Mouse (Mus musculus) lung, adult 18-20 months (tissue): ENCODE data around the gene Cnn2.

Experiments used
- DNase-seq, 2 experiments: peaks; one replicate each; pipeline ENCODE4 v3.0.0; 2022; ENCODE audit warnings: mixed read lengths in 2 of 2

Cnn2 gene

DNA sequence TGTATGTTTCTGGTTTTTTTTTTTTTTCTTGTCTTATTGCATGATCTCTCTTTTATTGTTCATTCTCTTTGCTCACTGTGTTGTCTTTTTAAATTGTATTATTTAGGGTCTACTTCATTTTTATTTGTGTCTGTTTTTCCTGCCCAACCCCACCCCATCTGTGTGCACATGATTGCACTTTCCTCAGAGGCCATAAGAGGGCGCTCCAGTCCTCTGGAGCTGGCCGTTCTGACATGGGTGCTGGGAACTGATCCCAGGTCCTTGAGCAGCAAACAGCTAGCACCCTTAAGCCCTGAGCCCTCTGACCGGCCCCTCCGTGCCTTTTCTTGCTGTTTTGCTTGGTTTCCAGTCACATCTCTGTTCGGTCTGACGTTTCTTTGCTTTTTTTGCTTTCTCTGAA is 3.2 kb downstream of the Cnn2 start:
- DNase-seq, result no peak

DNA sequence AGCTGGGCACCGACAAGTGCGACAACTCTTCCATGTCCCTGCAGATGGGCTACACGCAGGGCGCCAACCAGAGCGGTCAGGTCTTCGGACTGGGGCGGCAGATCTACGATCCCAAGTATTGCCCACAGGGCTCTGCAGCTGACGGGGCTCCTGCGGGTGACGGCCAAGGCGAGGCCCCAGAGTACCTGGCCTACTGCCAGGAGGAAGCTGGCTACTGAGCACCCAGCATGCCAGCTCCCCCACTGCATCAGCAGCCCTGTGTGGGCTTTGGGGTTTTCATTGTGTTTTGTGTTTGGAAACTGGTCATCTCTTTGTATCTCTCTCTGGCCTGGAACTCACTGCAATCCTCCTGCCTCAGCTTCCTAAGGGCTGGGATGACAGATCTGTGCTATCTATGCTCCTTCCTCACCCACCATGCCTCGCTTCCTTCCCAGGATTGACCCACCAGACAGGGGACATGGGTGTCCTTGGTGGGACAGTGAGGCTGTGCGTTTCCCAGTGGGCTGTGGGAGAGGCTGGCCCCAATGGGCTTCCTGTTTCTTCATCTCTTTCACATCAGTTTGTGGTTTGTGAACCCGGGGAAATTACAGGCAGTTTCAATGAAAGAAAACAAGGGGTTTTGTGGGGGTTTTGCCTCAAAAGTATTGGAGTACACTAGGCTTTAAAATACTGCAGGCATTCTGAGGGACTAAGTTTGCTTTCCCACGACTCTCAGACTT is 6.2 kb downstream of the Cnn2 start:
- DNase-seq, result peak; percentile 63 to 68

DNA sequence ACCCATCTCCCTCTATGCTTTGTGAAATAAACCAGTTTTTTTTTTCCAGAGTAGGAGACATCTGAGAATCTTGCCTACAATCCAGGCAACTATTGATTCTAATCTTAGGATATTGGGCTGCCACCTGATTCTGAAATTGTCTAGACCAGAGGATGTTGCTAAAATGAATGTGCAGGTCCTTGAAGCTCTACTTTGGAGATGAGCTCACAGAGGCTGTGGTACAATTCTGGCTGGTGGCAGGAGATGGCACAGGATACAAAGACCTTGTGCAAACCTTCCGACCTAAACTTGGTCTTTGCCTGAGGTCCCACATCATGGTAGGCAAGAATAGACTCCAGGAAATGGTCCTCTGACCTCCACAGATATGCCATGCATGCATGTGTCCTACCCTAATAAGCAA is 7.3 kb downstream of the Cnn2 start:
- DNase-seq, result no peak

DNA sequence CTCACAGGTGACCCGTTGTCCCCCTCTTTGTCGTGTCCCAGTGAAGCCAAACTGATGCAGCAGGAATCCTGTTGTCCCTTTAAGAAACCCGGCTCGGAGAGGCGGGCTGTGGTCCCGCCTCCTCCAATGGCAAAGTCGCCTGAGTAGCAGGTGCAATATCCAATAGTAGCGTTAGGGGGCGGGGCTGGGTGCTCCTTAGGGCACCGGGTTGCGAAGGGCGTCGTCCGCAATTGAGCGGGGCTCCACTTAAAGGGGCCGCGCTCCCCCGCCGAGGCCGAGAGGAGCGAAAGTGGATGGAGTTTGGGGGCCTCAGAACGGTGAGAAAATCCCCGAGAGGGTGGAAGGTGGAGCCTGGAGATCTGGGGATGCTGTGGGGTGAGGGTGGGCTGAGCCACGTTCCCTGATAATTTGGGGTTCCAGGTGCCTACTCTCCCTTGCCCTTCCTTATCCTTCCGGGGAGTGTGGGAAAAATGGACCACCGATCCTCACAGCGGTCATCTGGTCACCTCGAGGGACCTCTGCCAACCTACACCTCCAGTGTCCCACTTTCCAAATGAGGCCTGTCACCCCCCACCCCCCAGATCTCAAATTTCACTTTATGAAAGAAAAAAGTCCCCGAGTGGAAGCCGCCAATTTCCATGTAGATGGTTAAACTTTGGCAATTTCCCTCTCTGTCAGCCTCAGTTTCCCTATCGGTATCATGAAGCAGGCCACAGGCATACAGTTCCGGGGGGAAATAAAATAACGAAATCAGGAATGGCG is 8.1 kb downstream of the Cnn2 start, which contains the start of gene Abca7:
Gene Abca7 (plus strand): TSS at position 223 of the 762 bp plus-strand sequence.
- peak; percentile 96 to 98 for DNase-seq

DNA sequence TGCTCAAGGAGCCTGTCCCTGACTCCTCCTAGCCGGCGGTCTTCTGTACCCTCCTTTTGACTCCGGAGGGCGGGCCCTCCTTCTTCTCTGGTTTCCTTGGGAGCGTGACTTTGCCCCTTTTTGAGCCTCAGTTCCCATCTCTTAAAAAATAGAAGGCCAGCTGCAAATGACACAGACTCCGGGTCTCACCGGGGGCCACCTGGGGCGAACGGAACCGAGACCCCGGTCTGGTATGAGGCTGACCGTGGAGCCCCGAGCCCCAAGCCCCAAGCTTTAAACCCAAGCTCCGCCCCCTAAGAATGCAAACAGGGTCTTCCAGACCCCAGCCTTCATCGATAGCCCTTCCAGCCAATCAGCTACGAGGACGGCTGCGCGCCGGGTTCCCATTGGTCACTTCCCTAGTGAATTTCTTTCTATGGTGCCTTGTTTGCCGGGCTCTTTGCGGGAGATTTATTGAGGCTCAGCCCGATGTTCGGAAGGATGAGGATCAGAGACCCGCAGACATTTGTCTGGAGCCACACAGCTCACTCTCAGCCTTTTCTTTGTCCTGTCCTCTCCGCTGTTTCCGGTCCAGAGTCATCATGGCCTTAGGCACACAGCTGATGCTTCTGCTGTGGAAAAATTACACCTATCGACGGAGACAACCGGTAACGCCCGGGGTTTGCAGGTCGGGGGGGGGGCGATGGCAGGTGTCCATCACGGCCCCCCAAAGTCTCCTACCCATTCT is 8.8 kb downstream of the Cnn2 start:
- peak; percentile 63 to 66 for DNase-seq

DNA sequence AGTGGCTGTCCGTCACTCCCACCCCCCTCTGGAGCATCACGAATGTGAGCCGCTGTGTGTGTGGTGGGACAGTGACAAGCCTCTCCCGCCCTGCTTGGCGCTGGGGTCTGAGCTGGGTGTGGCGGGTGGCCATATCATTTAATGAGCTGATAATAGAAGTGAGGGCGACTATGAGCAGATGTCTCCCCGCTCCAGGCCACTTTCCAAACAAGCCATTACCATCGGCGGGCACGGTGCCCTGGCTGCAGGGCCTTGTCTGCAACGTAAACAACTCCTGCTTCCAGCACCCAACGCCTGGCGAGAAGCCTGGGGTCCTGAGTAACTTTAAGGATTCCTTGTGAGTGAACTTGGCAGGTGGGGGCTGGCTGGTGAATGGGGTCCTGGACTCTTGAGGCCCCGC is 9.4 kb downstream of the Cnn2 start:
- no peak for DNase-seq

DNA sequence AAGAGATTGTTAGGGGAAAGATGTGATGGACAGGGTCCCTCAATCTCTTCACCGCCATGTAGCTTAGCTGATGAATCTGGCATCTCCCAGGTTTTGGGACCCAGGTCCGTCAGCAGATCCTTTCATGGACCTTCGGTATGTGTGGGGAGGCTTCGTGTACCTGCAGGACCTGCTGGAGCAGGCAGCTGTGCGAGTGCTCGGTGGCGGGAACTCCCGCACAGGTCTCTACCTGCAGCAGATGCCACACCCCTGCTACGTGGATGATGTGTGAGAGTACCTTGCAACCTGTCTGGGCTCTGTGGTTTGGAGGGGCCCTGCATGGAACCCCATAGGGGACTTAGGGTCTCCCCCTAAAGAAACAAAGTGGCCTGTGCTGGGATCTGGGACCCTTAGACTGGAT is 13.6 kb downstream of the Cnn2 start:
- DNase-seq, result no peak

DNA sequence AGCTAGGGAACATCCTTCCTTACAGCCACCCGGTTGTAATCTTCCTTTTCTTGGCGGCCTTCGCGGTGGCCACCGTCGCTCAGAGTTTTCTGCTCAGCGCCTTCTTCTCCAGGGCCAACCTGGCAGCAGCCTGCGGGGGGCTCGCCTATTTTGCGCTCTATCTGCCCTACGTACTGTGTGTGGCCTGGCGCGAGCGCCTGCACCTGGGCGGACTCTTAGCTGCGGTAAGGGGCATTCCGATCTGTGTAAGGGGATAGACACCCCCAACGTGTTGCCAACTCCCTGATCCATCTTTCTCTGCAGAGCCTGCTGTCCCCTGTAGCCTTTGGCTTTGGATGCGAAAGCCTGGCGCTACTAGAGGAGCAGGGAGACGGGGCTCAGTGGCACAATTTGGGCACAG is 14.4 kb downstream of the Cnn2 start:
- DNase-seq, result no peak

DNA sequence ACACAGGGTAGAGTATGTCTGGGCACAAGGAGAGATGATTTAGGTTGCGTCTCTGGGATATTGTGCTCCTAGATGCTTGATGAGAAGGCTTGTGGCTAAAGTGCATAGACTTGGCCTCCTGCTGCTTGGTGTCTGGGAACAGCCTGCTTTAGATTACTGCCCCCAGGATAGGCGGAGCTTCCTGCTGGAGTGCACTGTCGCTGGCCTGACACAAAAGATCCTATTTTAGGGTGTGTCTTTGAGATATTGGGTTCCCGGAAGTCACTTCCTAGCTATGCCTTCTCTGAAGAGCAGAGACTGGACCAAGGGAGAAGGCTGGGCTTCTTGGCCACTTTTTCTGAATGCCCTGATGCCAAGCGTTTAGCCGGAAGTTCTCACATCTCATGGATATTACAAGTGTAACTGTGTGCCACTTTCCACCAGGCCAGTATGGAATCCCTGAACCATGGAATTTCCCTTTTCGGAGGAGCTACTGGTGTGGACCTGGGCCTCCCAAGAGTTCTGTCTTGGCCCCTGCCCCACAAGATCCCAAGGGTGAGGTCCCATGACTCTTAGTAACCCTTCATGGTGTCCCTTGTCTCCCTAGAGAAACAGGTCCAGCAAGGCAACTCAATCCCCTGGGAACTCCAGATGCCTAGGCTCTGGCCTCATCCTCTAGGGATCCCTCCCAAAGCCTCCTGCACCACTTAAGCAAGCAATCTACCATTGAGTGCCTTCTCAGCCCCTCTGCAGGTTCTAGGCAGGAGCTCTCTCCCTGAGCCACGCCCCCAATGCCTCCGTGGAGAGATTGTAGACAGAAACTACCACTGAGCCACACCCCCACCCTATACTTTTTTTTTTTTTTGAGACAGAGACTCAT is 15.2 kb downstream of the Cnn2 start:
- peak in 1 of 2 experiments; percentile 52 for DNase-seq

DNA sequence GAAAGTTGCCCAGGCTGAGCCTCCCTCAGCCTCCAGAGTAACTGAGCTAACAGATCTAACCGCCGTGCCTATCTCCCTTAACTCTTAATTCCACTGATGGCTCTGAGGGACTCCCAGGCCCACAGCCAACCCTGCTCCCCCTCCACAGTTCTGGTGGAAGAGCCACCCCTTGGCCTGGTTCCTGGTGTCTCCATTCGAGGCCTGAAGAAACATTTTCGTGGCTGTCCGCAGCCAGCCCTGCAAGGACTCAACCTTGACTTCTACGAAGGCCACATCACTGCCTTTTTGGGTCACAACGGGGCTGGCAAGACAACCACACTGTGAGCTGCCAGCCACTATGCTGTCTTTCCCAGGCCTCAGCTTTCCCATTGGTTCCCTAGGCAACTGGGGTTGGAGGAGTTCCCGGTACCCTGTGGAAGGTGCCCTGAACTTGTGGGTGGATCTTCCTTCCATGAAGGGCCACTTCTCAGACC is 15.9 kb downstream of the Cnn2 start:
- DNase-seq, result no peak

DNA sequence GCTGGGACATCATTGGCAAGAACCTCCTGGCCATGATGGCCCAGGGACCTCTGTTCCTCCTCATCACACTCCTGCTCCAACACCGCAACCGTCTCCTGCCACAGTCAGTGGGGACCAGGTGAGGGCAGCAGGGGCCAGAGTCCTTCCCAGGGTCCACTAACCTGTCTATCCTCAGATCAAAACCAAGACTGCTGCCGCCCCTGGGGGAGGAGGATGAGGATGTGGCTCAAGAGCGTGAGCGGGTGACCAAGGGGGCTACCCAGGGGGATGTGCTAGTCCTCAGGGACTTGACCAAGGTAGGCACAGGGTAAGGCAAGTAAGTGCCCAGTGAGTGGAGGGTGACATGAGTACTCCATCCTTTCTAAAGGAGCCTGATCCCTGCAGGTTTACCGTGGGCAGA is 23.4 kb downstream of the Cnn2 start:
- DNase-seq, result no peak

DNA sequence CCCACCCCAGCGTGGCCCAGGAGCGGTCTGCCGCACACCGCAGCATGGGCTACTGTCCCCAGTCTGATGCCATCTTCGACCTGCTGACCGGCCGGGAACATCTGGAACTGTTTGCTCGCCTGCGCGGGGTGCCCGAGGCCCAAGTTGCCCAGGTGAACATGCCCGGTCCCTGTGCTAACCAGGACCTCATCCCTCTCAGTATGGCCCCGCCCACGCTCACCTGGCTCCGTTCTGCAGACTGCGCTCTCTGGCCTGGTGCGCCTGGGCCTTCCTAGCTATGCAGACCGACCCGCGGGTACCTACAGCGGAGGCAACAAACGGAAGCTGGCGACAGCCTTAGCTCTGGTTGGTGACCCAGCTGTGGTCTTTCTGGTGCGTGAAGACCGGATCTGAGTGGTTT is 25.2 kb downstream of the Cnn2 start:
- no peak for DNase-seq

DNA sequence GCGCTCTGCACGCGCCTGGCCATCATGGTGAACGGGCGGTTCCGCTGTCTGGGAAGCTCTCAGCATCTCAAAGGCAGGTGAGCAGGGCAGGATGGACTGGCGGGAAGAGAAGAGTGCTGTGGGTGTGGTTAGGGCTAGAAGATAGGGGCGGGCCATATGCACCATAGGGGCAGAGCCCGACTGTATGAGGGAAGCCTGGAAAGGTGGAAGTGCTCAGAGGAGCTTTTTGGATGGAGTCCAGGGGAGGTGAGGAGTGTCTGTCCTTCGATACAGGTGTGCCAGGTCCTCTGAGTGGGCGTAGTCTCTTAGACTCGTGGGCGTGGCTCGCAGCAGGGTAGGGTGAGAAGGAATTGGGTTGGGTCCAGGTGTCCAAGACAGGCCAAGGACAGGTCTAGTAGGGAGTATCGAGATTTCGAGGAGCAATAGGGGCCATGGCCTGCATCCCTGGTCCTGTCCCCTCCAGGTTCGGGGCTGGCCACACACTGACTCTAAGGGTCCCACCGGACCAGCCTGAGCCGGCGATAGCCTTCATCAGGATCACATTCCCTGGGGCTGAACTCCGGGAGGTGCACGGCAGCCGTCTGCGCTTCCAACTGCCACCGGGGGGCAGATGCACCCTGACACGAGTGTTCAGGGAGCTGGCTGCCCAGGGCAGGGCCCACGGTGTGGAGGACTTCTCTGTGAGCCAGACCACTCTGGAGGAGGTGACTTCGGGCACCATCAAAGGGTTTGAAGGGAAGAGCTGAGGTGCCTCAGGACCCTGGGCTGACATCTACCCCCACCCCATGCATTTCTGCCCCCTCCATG is 26.3 kb downstream of the Cnn2 start:
- DNase-seq, result peak; percentile 76 to 85

DNA sequence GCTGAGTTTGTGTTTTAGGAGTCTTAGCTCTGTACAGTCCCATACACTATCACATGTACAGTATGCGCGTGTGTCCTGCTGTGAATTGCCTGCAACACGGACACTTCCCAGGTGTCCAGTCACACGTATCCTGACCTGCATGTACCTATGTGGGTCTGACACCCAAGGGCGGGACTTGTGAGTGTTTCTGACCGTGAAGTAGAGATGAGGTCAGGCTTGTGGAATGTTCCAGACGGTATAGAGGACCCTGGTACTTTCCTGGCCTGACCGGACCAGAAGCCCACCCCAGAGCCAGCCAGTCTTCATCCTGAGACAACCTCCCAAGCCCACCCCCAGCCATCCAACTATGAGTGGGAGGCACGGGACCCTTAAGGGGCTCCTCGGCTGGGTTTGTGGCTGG is 27.2 kb downstream of the Cnn2 start:
- peak; percentile 80 to 81 for DNase-seq

DNA sequence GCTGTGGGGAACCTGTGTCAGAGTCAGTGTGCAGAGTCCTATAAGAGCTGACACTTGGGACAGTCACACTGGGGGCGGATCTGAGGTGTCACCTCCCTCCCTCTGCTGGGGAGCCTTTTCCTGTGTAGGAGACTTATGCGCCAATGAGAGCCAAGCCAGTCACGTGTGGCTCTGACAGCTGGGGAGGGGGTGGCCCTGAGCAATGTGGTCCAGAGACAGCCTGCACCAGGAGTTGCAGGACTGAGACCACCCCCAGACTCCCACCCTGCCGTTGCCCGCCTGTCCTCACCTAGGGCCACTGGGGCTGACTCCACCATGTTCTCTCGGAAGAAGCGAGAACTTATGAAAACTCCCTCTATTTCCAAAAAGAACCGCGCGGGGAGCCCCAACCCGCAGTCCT is 28.1 kb downstream of the Cnn2 start, which contains the start of gene Arhgap45:
Gene Arhgap45 (plus strand): TSS at position 143 of the 400 bp plus-strand sequence.
- DNase-seq, result peak; percentile 81 to 82

DNA sequence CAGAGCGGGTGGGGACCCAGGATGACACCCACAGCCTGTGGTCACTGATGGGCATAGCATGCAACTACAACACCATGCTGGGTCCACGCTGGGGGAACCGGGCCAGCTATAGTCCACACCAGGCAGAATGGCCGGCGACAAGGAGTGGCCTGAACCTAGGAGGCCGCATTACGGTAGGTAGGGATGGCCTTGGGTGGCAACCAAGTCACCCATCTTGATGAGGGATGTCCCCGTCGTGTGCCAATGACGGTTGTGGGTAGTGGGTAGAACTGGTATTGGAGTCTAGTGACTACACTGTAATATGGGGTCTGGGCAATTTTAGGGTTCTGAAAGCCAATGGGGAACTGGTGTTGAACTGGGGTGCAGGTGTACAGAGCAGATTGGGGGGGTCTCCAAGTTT is 28.5 kb downstream of the Cnn2 start:
- no peak for DNase-seq

DNA sequence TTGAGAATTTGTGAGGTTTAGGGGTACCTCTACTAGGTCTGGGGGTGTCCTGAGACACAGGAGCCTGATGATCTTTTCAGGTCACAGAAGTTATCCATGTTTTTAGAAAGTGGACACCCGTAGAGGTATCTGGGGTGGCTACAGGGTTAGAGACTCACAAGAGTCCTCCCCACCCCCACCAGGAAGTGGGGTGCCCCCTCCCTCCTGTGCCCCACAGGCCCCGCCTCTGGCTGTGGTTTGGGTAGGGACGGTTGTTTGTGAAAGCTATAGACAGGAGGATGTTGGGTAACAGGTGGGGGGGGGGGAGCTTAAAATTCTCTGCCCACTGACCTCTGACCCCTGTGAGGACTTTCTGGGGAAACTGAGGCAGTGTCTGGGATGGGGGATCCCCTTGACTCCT is 29.0 kb downstream of the Cnn2 start:
- peak; percentile 83 to 86 for DNase-seq

DNA sequence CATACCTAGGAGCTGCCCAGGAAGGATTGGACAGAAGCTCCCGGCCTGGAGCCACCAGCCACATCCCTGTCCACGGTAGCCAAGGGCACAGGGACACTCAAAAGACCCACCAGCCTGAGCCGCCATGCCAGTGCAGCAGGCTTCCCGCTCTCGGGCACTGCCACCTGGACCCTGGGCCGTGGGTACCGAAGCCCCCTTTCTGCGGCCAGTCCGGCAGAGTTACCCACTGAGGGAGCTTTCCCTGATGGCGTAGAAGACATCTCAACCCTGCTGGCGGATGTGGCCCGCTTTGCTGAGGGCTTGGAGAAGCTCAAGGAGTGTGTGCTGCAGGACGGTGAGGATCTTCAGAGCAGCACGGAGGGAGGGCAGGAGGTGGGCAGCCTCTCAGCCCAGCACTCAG is 29.4 kb downstream of the Cnn2 start:
- DNase-seq, result no peak

DNA sequence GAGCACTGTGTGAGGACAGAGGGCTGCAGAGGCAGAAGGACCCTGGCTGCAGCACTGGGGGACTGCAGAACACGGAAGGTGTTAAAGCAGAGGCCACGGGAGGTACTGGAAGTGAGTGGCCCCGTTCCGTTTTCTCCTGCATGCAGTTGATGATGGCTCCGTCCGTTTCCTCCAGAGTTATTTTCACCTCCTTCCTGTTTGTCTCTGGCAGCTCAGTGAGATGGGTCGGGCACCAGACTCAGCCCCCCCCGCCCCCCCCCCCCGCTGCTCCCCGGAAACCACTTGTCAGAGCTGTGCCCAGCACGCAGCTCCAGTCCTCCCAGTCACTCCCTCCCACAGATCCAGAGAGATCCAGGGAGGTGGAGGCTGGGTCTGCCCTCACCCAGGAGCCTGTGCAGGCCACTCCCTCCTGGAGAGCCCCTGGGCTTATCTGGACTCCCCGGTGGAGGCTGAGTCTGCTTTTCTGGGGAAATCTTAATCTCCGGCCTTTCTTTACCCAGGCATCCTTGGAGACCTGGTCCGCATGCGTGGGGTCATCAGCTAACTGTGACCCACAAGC is 30.4 kb downstream of the Cnn2 start:
- DNase-seq, result peak; percentile 74 to 82

DNA sequence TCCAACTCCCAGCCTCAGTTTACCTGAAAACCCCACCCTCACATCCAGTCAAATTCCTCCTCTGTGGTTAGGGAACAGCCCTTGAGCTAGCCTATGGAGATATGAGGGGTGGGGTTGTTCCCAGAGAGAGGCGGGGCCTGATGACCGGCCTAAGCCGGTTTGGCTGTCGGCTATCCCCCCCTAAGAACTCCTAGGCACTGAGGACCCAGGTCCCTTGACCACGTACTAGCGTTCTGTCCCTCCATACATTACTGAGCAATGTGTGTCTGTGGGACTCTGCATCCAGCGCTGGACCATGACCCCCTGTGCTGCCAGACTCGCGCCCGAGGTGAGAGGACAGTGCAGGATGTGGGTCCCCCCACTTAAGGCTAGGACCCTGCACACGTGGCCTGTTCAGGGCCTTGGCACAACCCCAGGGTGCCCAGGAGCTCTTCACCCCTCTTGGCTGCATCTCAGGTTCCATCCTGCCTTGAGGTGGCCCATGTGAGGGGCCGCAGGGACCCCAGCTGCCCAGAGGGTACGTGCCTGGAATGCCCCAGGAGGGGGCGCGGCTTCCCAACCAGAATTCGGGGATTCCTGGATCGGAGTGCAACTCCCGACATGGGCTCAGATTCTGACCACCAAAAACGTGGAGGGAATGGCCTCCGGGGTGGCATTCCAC is 31.2 kb downstream of the Cnn2 start:
- peak in 1 of 2 experiments; percentile 44 for DNase-seq

DNA sequence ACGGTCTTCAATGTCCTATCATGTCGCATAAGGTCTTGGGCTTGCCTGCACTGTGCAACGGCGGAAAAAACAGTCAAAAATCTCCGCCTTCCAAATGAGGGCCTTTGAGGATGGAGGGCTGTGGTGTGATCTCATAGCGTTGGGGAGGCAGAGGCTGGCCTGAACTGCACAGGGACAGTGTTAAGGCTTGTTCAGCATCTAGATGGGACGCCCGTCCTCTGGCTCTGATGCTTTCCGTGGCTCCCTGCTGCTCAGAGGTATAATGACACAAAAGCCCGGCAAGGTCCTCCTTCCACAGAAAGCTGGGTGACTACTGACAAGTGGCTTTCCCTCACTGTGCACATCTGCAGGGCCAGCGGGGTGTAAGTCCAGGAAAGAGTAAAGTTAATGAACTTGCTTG is 31.8 kb downstream of the Cnn2 start:
- no peak for DNase-seq
